Mouse (Mus musculus): Measurements from ENCODE around the gene Afap1l2. TPM values are rescaled to one million over a fixed set of nuclear protein-coding genes. Genes with fewer than 3 reads are reported as not detected.

The Afap1l2 gene
- polyA plus RNA-seq, 1 experiment from 2014 or later: 11.7 TPM

DNA sequence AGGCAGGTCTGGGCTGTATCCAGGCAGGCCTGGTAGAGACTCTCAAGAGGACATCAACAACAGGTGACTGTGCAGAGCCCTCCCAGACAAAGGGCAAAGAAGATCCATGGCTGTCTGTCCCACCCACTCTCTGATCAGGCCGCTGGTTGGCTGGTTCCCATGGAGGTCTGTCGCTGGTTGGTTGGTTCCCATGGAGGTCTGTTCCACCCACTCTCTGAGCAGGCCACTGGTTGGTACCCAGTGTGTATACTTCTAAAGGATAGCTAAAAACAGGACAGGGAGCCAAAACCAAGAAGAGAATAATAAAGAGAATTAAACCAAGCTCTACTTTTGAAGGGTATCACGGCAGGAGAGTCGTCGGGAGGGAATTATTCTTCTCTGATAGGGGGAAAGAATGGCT, 31.5 kb downstream of the Afap1l2 start:
- no peaks in the 10 kb centered on the region for H3K27me3 ChIP-seq (ENCODE audit: control insufficient read depth, insufficient read depth, low read depth, low read length)
- WGBS: 79% methylated on average over 5 of the region's 5 CpGs
- no peak; the same call in 1 of the 2 replicates for ATAC-seq
- H3K4me2 ChIP-seq (ENCODE audit: low read length): no peak overlapping the region
- no peak overlapping the region for H3K27ac ChIP-seq (ENCODE audit: low read length)
- no peak overlapping the region for H3K4me3 ChIP-seq (ENCODE audit: low read depth, low read length)
- H3K9me3 ChIP-seq (replicated peaks; ENCODE audit: control insufficient read depth, low read length, poor library complexity, severe bottlenecking): no peaks in the 10 kb centered on the region
- H3K9ac ChIP-seq (ENCODE audit: low read depth, low read length): no peak overlapping the region
- no peaks in the 10 kb centered on the region for H3K36me3 ChIP-seq (ENCODE audit: control insufficient read depth, insufficient read depth, low read length)
- no peaks in the 10 kb centered on the region for H3K4me1 ChIP-seq (ENCODE audit: control insufficient read depth, insufficient read depth, low read length)

DNA sequence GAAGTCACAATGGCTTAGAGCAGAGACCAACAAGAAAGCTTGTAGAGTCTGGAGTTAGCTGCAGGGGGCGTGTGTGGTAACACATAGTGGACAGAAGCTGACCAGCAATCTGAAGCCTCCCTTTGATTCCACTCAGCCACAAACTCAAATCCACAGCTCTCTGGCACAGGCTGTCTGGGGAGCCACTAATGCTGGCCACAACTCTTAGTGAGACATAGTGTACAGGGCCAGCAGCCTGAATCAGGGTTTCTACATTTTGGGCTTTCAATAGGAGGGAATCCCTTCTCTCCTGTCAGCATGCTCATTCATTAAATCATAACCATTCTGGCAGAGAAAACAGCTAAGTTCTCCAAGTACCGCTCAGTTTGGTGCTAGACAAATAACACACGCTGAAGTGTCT, 32.5 kb downstream of the Afap1l2 start:
- Histone ChIP-seq H3K27ac (ENCODE audit: low read length) (no peak overlapping the region), H3K4me2 (ENCODE audit: low read length) (no peak overlapping the region), H3K9ac (ENCODE audit: low read depth, low read length) (no peak overlapping the region), H3K27me3 (ENCODE audit: control insufficient read depth, insufficient read depth, low read depth, low read length) (no peaks in the 10 kb centered on the region), H3K9me3 (replicated peaks; ENCODE audit: control insufficient read depth, low read length, poor library complexity, severe bottlenecking) (no peaks in the 10 kb centered on the region), H3K4me3 (ENCODE audit: low read depth, low read length) (no peak overlapping the region), H3K36me3 (ENCODE audit: control insufficient read depth, insufficient read depth, low read length) (no peaks in the 10 kb centered on the region), H3K4me1 (ENCODE audit: control insufficient read depth, insufficient read depth, low read length) (no peaks in the 10 kb centered on the region)
- 91% methylated on average over 3 of the region's 3 CpGs for WGBS
- ATAC-seq: no peak

DNA sequence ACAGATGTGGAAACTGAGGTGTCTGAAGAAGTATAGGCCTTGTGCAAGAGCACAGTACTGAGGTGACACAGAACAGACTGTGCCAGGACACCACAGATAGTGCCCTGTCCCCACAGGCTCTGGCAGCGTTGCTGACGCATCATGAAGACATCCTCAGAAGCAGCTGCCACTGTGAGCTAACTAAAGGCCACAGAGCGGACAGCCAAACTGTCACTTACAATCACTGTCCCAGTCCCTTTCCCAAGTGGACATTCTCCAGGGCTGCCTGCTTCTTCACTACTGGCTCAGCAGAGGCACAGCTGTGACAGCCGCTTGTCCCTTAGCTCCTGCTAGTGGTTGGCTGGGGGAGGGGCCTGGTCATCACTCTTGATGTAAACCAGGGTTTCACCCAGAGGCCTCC, 33.9 kb downstream of the Afap1l2 start:
- H3K4me2 ChIP-seq (ENCODE audit: low read length): no peak overlapping the region
- H3K9me3 ChIP-seq (replicated peaks; ENCODE audit: control insufficient read depth, low read length, poor library complexity, severe bottlenecking): no peaks in the 10 kb centered on the region
- H3K9ac ChIP-seq (ENCODE audit: low read depth, low read length): no peak overlapping the region
- H3K36me3 ChIP-seq (ENCODE audit: control insufficient read depth, insufficient read depth, low read length): no peaks in the 10 kb centered on the region
- WGBS: 82% methylated on average over 4 of the region's 4 CpGs
- H3K4me3 ChIP-seq (ENCODE audit: low read depth, low read length): no peak overlapping the region
- H3K27ac ChIP-seq (ENCODE audit: low read length): no peak overlapping the region
- H3K4me1 ChIP-seq (ENCODE audit: control insufficient read depth, insufficient read depth, low read length): no peaks in the 10 kb centered on the region
- no peaks in the 10 kb centered on the region for H3K27me3 ChIP-seq (ENCODE audit: control insufficient read depth, insufficient read depth, low read depth, low read length)
- ATAC-seq: no peak

DNA sequence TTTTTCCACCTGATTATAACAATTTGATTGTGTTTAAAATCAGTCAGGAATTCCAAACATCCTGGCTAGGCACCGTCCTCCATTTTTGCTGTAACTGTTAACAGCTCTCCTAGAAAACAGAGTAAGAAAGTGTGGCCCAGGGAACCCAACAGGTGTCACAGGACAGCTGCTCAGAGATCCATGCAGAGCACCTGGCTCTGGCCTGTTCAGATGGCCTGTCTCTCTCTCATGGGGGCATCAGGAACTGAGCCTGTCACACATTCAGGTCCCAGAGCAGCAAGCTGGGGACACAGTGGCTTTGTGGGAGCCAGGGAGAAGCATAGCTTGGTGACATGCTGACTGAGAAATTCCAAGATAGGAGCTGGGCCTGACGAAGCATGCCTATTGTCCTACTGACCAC, 35.3 kb downstream of the Afap1l2 start:
- no peak for ATAC-seq
- H3K4me3 ChIP-seq (ENCODE audit: low read depth, low read length): no peak overlapping the region
- no peaks in the 10 kb centered on the region for H3K4me1 ChIP-seq (ENCODE audit: control insufficient read depth, insufficient read depth, low read length)
- no peaks in the 10 kb centered on the region for H3K27me3 ChIP-seq (ENCODE audit: control insufficient read depth, insufficient read depth, low read depth, low read length)
- no peak overlapping the region for H3K4me2 ChIP-seq (ENCODE audit: low read length)
- H3K9me3 ChIP-seq (replicated peaks; ENCODE audit: control insufficient read depth, low read length, poor library complexity, severe bottlenecking): no peaks in the 10 kb centered on the region
- H3K36me3 ChIP-seq (ENCODE audit: control insufficient read depth, insufficient read depth, low read length): no peaks in the 10 kb centered on the region
- H3K27ac ChIP-seq (ENCODE audit: low read length): no peak overlapping the region
- H3K9ac ChIP-seq (ENCODE audit: low read depth, low read length): no peak overlapping the region
- WGBS: 73% methylated on average over 2 of the region's 2 CpGs

DNA sequence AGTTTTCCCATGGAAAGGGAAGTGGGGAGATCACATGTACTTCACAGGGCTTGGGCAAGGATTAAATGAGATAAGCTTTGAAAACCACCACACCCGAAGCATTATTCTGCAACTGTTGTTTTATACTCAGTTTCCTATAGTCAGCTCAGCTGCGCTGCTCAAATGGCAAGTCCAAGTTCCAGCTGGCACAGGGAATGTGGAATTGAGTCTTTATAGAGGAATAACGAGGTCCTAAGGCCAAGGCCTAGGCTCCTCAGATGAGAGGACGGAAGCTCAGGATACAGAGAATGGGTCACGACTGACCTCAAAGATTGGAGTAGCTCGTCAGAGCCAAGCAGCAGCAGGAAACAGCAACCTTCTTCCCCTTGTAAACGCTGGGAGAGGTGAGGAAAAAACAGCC, 36.7 kb downstream of the Afap1l2 start:
- WGBS: 74% methylated on average over 7 of the region's 7 CpGs

GRCm38 (mm10) chr19:56963876-56964275, 44.2 kb downstream of the Afap1l2 start:
- H3K9me3 ChIP-seq (replicated peaks; ENCODE audit: control insufficient read depth, low read length, poor library complexity, severe bottlenecking): no peaks in the 10 kb centered on the region
- H3K4me1 ChIP-seq (ENCODE audit: control insufficient read depth, insufficient read depth, low read length): no peaks in the 10 kb centered on the region
- no peak for ATAC-seq
- WGBS: 65% methylated on average over 5 of the region's 5 CpGs
- no peaks in the 10 kb centered on the region for H3K27me3 ChIP-seq (ENCODE audit: control insufficient read depth, insufficient read depth, low read depth, low read length)
- no peak overlapping the region for H3K9ac ChIP-seq (ENCODE audit: low read depth, low read length)
- no peak overlapping the region for H3K4me3 ChIP-seq (ENCODE audit: low read depth, low read length)
- H3K4me2 ChIP-seq (ENCODE audit: low read length): no peak overlapping the region
- no peaks in the 10 kb centered on the region for H3K36me3 ChIP-seq (ENCODE audit: control insufficient read depth, insufficient read depth, low read length)
- no peak overlapping the region for H3K27ac ChIP-seq (ENCODE audit: low read length)

More for the DNA sequence above, 36.7 kb downstream of the Afap1l2 start:
- no peaks in the 10 kb centered on the region for H3K9me3 ChIP-seq (replicated peaks; ENCODE audit: control insufficient read depth, low read length, poor library complexity, severe bottlenecking)
- H3K4me2 ChIP-seq (ENCODE audit: low read length): no peak overlapping the region
- H3K4me3 ChIP-seq (ENCODE audit: low read depth, low read length): no peak overlapping the region
- H3K36me3 ChIP-seq (ENCODE audit: control insufficient read depth, insufficient read depth, low read length): no peaks in the 10 kb centered on the region
- no peak for ATAC-seq
- H3K27ac ChIP-seq (ENCODE audit: low read length): no peak overlapping the region
- no peaks in the 10 kb centered on the region for H3K4me1 ChIP-seq (ENCODE audit: control insufficient read depth, insufficient read depth, low read length)
- no peak overlapping the region for H3K9ac ChIP-seq (ENCODE audit: low read depth, low read length)
- H3K27me3 ChIP-seq (ENCODE audit: control insufficient read depth, insufficient read depth, low read depth, low read length): no peaks in the 10 kb centered on the region

- Histone ChIP-seq H3K27me3 (ENCODE audit: control insufficient read depth, insufficient read depth, low read depth, low read length) (no peaks in the 10 kb centered on the region), H3K4me3 (ENCODE audit: low read depth, low read length) (no peak overlapping the region), H3K9ac (ENCODE audit: low read depth, low read length) (no peak overlapping the region), H3K9me3 (replicated peaks; ENCODE audit: control insufficient read depth, low read length, poor library complexity, severe bottlenecking) (no peaks in the 10 kb centered on the region), H3K36me3 (ENCODE audit: control insufficient read depth, insufficient read depth, low read length) (no peaks in the 10 kb centered on the region), H3K4me2 (ENCODE audit: low read length) (no peak overlapping the region), H3K4me1 (ENCODE audit: control insufficient read depth, insufficient read depth, low read length) (no peaks in the 10 kb centered on the region), H3K27ac (ENCODE audit: low read length) (no peak overlapping the region)
- ATAC-seq: no peak
- 71% methylated on average over 3 of the region's 3 CpGs for WGBS
These were observed 48.4 kb downstream of the Afap1l2 start for GRCm38 (mm10) chr19:56959601-56960000.

DNA sequence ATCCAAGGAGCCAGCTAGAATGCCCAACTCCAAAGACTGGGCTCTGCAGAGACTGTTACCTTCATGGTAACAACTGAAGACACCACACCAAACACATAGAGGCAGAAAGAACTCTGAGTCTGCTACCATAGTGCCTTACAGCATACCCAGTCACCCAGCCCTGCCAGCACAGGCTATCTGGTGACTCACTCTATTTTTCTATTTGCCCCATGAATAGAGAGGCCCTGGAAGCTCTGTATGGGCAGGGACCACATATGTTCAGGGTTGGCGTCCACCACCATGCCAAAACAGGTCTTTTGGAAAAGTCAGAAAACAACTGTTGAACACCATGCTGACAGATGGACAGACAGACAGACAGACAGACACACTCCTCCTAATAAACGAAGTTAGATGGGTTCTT, 49.0 kb downstream of the Afap1l2 start:
- H3K36me3 ChIP-seq (ENCODE audit: control insufficient read depth, insufficient read depth, low read length): no peaks in the 10 kb centered on the region
- no peak overlapping the region for H3K4me3 ChIP-seq (ENCODE audit: low read depth, low read length)
- H3K4me2 ChIP-seq (ENCODE audit: low read length): no peak overlapping the region
- H3K27me3 ChIP-seq (ENCODE audit: control insufficient read depth, insufficient read depth, low read depth, low read length): no peaks in the 10 kb centered on the region
- H3K9ac ChIP-seq (ENCODE audit: low read depth, low read length): no peak overlapping the region
- WGBS: 83% methylated on average over 2 of the region's 2 CpGs
- no peaks in the 10 kb centered on the region for H3K4me1 ChIP-seq (ENCODE audit: control insufficient read depth, insufficient read depth, low read length)
- no peak overlapping the region for H3K27ac ChIP-seq (ENCODE audit: low read length)
- no peaks in the 10 kb centered on the region for H3K9me3 ChIP-seq (replicated peaks; ENCODE audit: control insufficient read depth, low read length, poor library complexity, severe bottlenecking)
- ATAC-seq: no peak

DNA sequence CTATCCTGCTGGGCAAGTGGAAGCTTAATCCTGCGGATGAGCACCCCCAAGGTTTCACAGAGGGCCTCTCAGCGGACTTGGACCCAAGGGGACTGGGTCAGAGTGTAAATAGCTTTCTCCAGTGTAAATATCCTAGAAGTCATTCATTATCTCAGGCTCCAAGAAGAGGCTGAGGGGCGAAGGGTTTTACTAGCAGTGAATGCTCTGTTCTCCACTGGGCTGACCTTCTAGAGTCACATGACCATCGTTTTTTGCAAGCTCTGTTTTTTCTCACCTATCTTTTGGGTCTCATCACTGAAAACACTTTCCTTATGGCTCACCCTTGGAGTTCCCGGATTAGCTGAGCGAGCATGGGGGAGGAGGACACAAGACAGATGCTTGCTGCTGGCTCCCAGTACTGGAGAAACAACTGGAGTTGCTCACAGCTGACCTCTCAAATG, 49.4 kb downstream of the Afap1l2 start:
- Histone ChIP-seq H3K4me1 (ENCODE audit: control insufficient read depth, insufficient read depth, low read length) (no peaks in the 10 kb centered on the region), H3K4me2 (ENCODE audit: low read length) (no peak overlapping the region), H3K27me3 (ENCODE audit: control insufficient read depth, insufficient read depth, low read depth, low read length) (no peaks in the 10 kb centered on the region), H3K36me3 (ENCODE audit: control insufficient read depth, insufficient read depth, low read length) (no peaks in the 10 kb centered on the region), H3K4me3 (ENCODE audit: low read depth, low read length) (no peak overlapping the region), H3K9ac (ENCODE audit: low read depth, low read length) (no peak overlapping the region), H3K27ac (ENCODE audit: low read length) (no peak overlapping the region), H3K9me3 (replicated peaks; ENCODE audit: control insufficient read depth, low read length, poor library complexity, severe bottlenecking) (no peaks in the 10 kb centered on the region)
- ATAC-seq: no peak
- 56% methylated on average over 6 of the region's 6 CpGs for WGBS

GRCm38 (mm10) chr19:56958011-56958410, 50.0 kb downstream of the Afap1l2 start:
- no peak overlapping the region for H3K4me3 ChIP-seq (ENCODE audit: low read depth, low read length)
- no peak overlapping the region for H3K9ac ChIP-seq (ENCODE audit: low read depth, low read length)
- ATAC-seq: no peak
- no peaks in the 10 kb centered on the region for H3K4me1 ChIP-seq (ENCODE audit: control insufficient read depth, insufficient read depth, low read length)
- WGBS: 88% methylated on average over 4 of the region's 4 CpGs
- no peaks in the 10 kb centered on the region for H3K9me3 ChIP-seq (replicated peaks; ENCODE audit: control insufficient read depth, low read length, poor library complexity, severe bottlenecking)
- no peak overlapping the region for H3K4me2 ChIP-seq (ENCODE audit: low read length)
- no peaks in the 10 kb centered on the region for H3K27me3 ChIP-seq (ENCODE audit: control insufficient read depth, insufficient read depth, low read depth, low read length)
- H3K27ac ChIP-seq (ENCODE audit: low read length): no peak overlapping the region
- H3K36me3 ChIP-seq (ENCODE audit: control insufficient read depth, insufficient read depth, low read length): no peaks in the 10 kb centered on the region

Measured in midbrain, embryonic 16.5 days (tissue).